Mouse (Mus musculus): ENCODE results near the gene Cad. TPM values are rescaled to one million over a fixed set of nuclear protein-coding genes. Genes with fewer than 3 reads are reported as not detected.

Cad gene
- polyA plus RNA-seq, 1 experiment from 2014 or later, result 36.2 TPM

GRCm38 (mm10) chr5:31076346-31076745 is 21.8 kb downstream of the Cad start:
- Histone ChIP-seq H3K4me3 (replicated peaks) (no peak overlapping the region), H3K9me3 (replicated peaks) (no peaks in the 10 kb centered on the region), H3K9ac (no peak overlapping the region), H3K36me3 (peaks cover 79% of the 10 kb centered on the region), H3K4me2 (no peak overlapping the region), H3K4me1 (0 out of 2 replicates have a peak, but pooled peaks cover 2% of the 10 kb centered on the region), H3K27ac (no peak overlapping the region), H3K27me3 (no peaks in the 10 kb centered on the region)
- no peak for ATAC-seq (replicated peaks; ENCODE audit: low FRiP score)
- 81% methylated on average over 13 of the region's 13 CpGs for WGBS

- peaks cover 40% of the 10 kb centered on the region for H3K36me3 ChIP-seq
- no peak overlapping the region for H3K4me3 ChIP-seq (replicated peaks)
- no peaks in the 10 kb centered on the region for H3K9me3 ChIP-seq (replicated peaks)
- H3K9ac ChIP-seq, result no peak overlapping the region
- WGBS, result 72% methylated on average over 13 of the region's 13 CpGs
- H3K4me1 ChIP-seq, result peaks cover 28% of the 10 kb centered on the region
- no peak overlapping the region for H3K27ac ChIP-seq
- H3K27me3 ChIP-seq, result peaks cover 12% of the 10 kb centered on the region
- H3K4me2 ChIP-seq, result no peak overlapping the region
- no peak for ATAC-seq (replicated peaks; ENCODE audit: low FRiP score)
Measured at GRCm38 (mm10) chr5:31080059-31080794, 25.6 kb downstream of the Cad start.

DNA sequence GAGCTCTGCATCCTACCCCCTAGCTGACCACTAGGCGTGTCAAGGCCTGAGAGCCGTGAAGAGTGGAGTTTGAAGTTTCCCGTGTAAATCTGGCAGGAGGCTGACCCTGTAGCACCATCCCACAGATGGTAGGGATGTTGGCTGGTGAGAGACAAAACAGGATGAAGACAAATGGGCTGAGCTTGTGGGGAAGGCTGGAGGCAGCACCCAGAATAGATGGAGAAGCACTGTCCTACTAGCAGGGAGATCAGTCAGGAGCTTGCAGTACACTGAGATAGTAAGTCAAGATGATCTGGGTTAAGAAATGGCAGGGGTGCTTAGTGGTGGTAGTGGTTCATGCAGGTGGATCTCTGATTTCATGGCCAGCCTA is 26.2 kb downstream of the Cad start:
- Histone ChIP-seq H3K36me3 (peaks cover 35% of the 10 kb centered on the region), H3K9ac (no peak overlapping the region), H3K27me3 (peaks cover 14% of the 10 kb centered on the region), H3K4me3 (replicated peaks) (no peak overlapping the region), H3K4me1 (peaks cover 28% of the 10 kb centered on the region), H3K9me3 (replicated peaks) (no peaks in the 10 kb centered on the region), H3K4me2 (no peak overlapping the region), H3K27ac (no peak overlapping the region)
- WGBS, result 50% methylated on average over 3 of the region's 3 CpGs
- ATAC-seq (replicated peaks; ENCODE audit: low FRiP score), result no peak

DNA sequence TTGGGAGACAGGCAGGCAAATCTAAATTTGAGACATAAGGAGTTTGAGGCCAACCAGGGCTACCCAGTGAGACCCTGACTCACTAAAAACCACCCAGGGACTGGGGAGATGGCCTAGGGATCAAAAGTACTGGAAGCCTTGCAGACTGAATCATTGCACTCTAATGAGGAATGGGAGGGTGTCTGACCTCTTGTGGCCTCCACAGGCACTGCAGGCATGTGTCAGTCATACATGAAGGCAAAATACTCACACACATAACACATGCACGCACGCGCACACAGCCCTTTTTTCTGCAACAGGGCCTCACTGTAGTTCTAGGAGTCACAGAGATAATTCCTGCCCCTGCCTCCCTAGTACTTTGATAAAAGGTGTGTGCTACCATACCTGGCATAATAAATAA is 26.8 kb downstream of the Cad start:
- ATAC-seq (replicated peaks; ENCODE audit: low FRiP score), result no peak
- no peak overlapping the region for H3K4me2 ChIP-seq
- H3K27me3 ChIP-seq, result peaks cover 20% of the 10 kb centered on the region
- peaks cover 28% of the 10 kb centered on the region for H3K4me1 ChIP-seq
- H3K9ac ChIP-seq, result no peak overlapping the region
- no peak overlapping the region for H3K27ac ChIP-seq
- H3K4me3 ChIP-seq (replicated peaks), result no peak overlapping the region
- peaks cover 29% of the 10 kb centered on the region for H3K36me3 ChIP-seq
- H3K9me3 ChIP-seq (replicated peaks), result no peaks in the 10 kb centered on the region
- WGBS, result 82% methylated on average over 3 of the region's 3 CpGs

GRCm38 (mm10) chr5:31082355-31082754 is 27.8 kb downstream of the Cad start:
- Histone ChIP-seq H3K9ac (no peak overlapping the region), H3K4me2 (peak overlapping the region; percentile 33; the same call in 1 of the 2 replicates)
- ATAC-seq (replicated peaks; ENCODE audit: low FRiP score), result no peak

GRCm38 (mm10) chr5:31082935-31083625 is 28.5 kb downstream of the Cad start:
- peak overlapping the region; percentile 33 for H3K4me2 ChIP-seq
- H3K4me3 ChIP-seq (replicated peaks), result no peak overlapping the region
- 18% methylated on average over 12 of the region's 12 CpGs for WGBS
- no peak overlapping the region for H3K27ac ChIP-seq
- peaks cover 25% of the 10 kb centered on the region for H3K4me1 ChIP-seq
- H3K9ac ChIP-seq, result no peak overlapping the region
- H3K27me3 ChIP-seq, result peaks cover 30% of the 10 kb centered on the region
- H3K36me3 ChIP-seq, result peaks cover 12% of the 10 kb centered on the region
- no peak for ATAC-seq (replicated peaks; ENCODE audit: low FRiP score)
- H3K9me3 ChIP-seq (replicated peaks), result no peaks in the 10 kb centered on the region

More at GRCm38 (mm10) chr5:31082355-31082754, 27.8 kb downstream of the Cad start:
- peaks cover 19% of the 10 kb centered on the region for H3K36me3 ChIP-seq
- H3K4me3 ChIP-seq (replicated peaks), result no peak overlapping the region
- H3K9me3 ChIP-seq (replicated peaks), result no peaks in the 10 kb centered on the region
- WGBS, result 12% methylated on average over 5 of the region's 5 CpGs
- H3K27me3 ChIP-seq, result peaks cover 25% of the 10 kb centered on the region
- H3K27ac ChIP-seq, result no peak overlapping the region
- H3K4me1 ChIP-seq, result peaks cover 25% of the 10 kb centered on the region

GRCm38 (mm10) chr5:31083949-31084348 is 29.4 kb downstream of the Cad start:
- Histone ChIP-seq H3K27ac (peak overlapping the region; percentile 37; the same call in 1 of the 2 replicates), H3K9ac (no peak overlapping the region), H3K9me3 (replicated peaks) (no peaks in the 10 kb centered on the region), H3K4me3 (replicated peaks) (no peak overlapping the region), H3K4me2 (peak overlapping the region; percentile 33), H3K27me3 (peaks cover 39% of the 10 kb centered on the region), H3K36me3 (peaks cover 3% of the 10 kb centered on the region), H3K4me1 (peaks cover 25% of the 10 kb centered on the region)
- WGBS, result 3% methylated on average over 8 of the region's 8 CpGs
- ATAC-seq (replicated peaks; ENCODE audit: low FRiP score), result peak; percentile 73

GRCm38 (mm10) chr5:31086606-31087005 is 32.0 kb downstream of the Cad start:
- ATAC-seq (replicated peaks; ENCODE audit: low FRiP score), result no peak
- H3K4me2 ChIP-seq, result no peak overlapping the region
- no peaks in the 10 kb centered on the region for H3K36me3 ChIP-seq
- H3K27me3 ChIP-seq, result peaks cover 66% of the 10 kb centered on the region
- no peaks in the 10 kb centered on the region for H3K9me3 ChIP-seq (replicated peaks)
- WGBS, result 26% methylated on average over 7 of the region's 7 CpGs
- H3K9ac ChIP-seq, result no peak overlapping the region
- no peak overlapping the region for H3K27ac ChIP-seq
- no peak overlapping the region for H3K4me3 ChIP-seq (replicated peaks)
- peaks cover 25% of the 10 kb centered on the region for H3K4me1 ChIP-seq

- ATAC-seq (replicated peaks; ENCODE audit: low FRiP score), result no peak
- peaks cover 25% of the 10 kb centered on the region for H3K4me1 ChIP-seq
- no peak overlapping the region for H3K4me3 ChIP-seq (replicated peaks)
- H3K4me2 ChIP-seq, result no peak overlapping the region
- no peaks in the 10 kb centered on the region for H3K36me3 ChIP-seq
- no peak overlapping the region for H3K27ac ChIP-seq
- H3K9ac ChIP-seq, result no peak overlapping the region
- WGBS, result 76% methylated on average over 2 of the region's 2 CpGs
- H3K9me3 ChIP-seq (replicated peaks), result no peaks in the 10 kb centered on the region
- peaks cover 68% of the 10 kb centered on the region for H3K27me3 ChIP-seq
Measured at GRCm38 (mm10) chr5:31087131-31087530, 32.6 kb downstream of the Cad start.

- WGBS, result 2% methylated on average over 52 of the region's 53 CpGs
- Histone ChIP-seq H3K4me2 (peak overlapping the region; percentile 76), H3K4me1 (peaks cover 36% of the 10 kb centered on the region), H3K9ac (peak overlapping the region; percentile 29; the same call in 1 of the 2 replicates), H3K9me3 (replicated peaks) (no peaks in the 10 kb centered on the region), H3K4me3 (replicated peaks) (peak overlapping the region; percentile 44), H3K36me3 (no peaks in the 10 kb centered on the region), H3K27ac (no peak overlapping the region), H3K27me3 (peaks cover 99% of the 10 kb centered on the region)
- ATAC-seq (replicated peaks; ENCODE audit: low FRiP score), result peak; percentile 9; the same call in 1 of the 2 replicates
Measured at GRCm38 (mm10) chr5:31092231-31092975, 37.8 kb downstream of the Cad start.

GRCm38 (mm10) chr5:31093151-31094041 is 38.8 kb downstream of the Cad start:
- Histone ChIP-seq H3K4me1 (peaks cover 36% of the 10 kb centered on the region), H3K36me3 (no peaks in the 10 kb centered on the region), H3K27ac (no peak overlapping the region), H3K4me2 (peak overlapping the region; percentile 76), H3K27me3 (peaks cover 100% of the 10 kb centered on the region), H3K4me3 (replicated peaks) (peak overlapping the region; percentile 44), H3K9me3 (replicated peaks) (no peaks in the 10 kb centered on the region), H3K9ac (peak overlapping the region; percentile 29)
- peak; percentile 67 for ATAC-seq (replicated peaks; ENCODE audit: low FRiP score)
- under 1% methylated on average over 54 of the region's 54 CpGs for WGBS
